Mouse (Mus musculus): ENCODE data around the gene Wdr18. TPM values are rescaled to one million over a fixed set of nuclear protein-coding genes. Genes with fewer than 3 reads are reported as not detected.

Gene Wdr18
- polyA plus RNA-seq, 1 experiment from 2014 or later = 118 TPM

- Histone ChIP-seq H3K9ac (no peak overlapping the region), H3K27me3 (peaks cover 66% of the 10 kb centered on the region), H3K9me3 (no peaks in the 10 kb centered on the region), H3K4me2 (replicated peaks) (peak overlapping the region; percentile 35), H3K4me3 (peak overlapping the region; percentile 17; the same call in 1 of the 2 replicates), H3K27ac (no peak overlapping the region), H3K36me3 (no peaks in the 10 kb centered on the region), H3K4me1 (peaks cover 53% of the 10 kb centered on the region)
- no peak for ATAC-seq (ENCODE audit: insufficient number of reproducible peaks, insufficient read depth, low FRiP score, low TSS enrichment)
- 2% methylated on average over 21 of the region's 21 CpGs for WGBS
Observed at GRCm38 (mm10) chr10:79919251-79919849, 40.6 kb upstream of the Wdr18 start.

GRCm38 (mm10) chr10:79920056-79920890, 39.7 kb upstream of the Wdr18 start:
- H3K9me3 ChIP-seq = no peaks in the 10 kb centered on the region
- H3K27me3 ChIP-seq = peaks cover 66% of the 10 kb centered on the region
- H3K4me2 ChIP-seq (replicated peaks) = peak overlapping the region; percentile 47
- peaks cover 47% of the 10 kb centered on the region for H3K4me1 ChIP-seq
- ATAC-seq (ENCODE audit: insufficient number of reproducible peaks, insufficient read depth, low FRiP score, low TSS enrichment) = peak; percentile 24; the same call in 1 of the 2 replicates
- H3K4me3 ChIP-seq = peak overlapping the region; percentile 27
- no peaks in the 10 kb centered on the region for H3K36me3 ChIP-seq
- no peak overlapping the region for H3K27ac ChIP-seq
- H3K9ac ChIP-seq = 0 out of 2 replicates have a peak overlapping the region, but pooled peaks have one; percentile 2
- 15% methylated on average over 26 of the region's 26 CpGs for WGBS

GRCm38 (mm10) chr10:79920958-79921535, 38.9 kb upstream of the Wdr18 start, which contains the start of gene R3hdm4:
TSS of gene R3hdm4 (minus strand) at chr10:79921208.
- peaks cover 66% of the 10 kb centered on the region for H3K27me3 ChIP-seq
- 3% methylated on average over 39 of the region's 41 CpGs for WGBS
- H3K4me3 ChIP-seq = peak within 1 kb of the TSS; percentile 27
- peak within 1 kb of the TSS; percentile 47 for H3K4me2 ChIP-seq (replicated peaks)
- peaks cover 46% of the 10 kb centered on the region for H3K4me1 ChIP-seq
- no peaks in the 10 kb centered on the region for H3K36me3 ChIP-seq
- ATAC-seq (ENCODE audit: insufficient number of reproducible peaks, insufficient read depth, low FRiP score, low TSS enrichment) = no peak
- no peak within 1 kb of the TSS for H3K27ac ChIP-seq
- peak within 1 kb of the TSS; percentile 31 for H3K9ac ChIP-seq
- H3K9me3 ChIP-seq = no peaks in the 10 kb centered on the region

GRCm38 (mm10) chr10:79921572-79921971, 38.4 kb upstream of the Wdr18 start:
- no peaks in the 10 kb centered on the region for H3K36me3 ChIP-seq
- H3K9ac ChIP-seq = peak overlapping the region; percentile 31

DNA sequence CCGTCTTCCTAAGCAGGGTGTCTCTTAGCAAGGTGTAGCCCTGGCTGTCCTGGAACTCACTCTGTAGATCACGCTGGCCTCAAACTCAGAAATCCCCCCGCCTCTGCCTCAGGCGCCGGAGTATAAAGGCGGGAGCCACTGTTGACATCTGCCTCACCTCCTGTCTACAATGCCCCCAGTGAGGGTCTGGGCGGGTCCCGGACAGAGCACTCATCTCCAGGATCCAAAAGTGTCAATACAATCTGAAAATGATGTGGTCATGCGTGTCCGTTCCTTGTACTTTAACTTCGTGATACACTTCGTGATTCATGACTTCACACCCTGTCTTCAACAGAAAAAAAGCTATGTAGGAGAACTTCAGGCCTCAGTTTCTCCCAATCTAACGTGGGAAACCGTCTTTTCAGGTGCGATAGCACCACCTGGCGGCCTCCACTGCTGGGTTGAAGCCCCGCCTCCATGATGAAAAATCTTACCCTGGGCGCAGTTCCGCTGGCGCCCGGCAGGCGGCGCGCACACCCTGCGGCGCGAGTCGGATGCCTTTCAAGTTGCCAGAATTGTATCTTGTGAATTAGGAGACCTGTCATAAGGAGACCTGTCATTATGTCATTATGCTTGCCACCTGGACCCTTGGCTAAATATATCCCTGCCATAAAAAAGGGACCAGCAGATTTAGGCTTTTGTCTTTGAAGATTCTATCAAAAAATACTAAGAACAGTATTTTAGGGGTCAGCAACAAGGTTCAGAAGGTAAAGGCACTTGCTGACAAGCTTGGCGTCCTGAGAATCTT, 34.8 kb upstream of the Wdr18 start:
- Histone ChIP-seq H3K27me3 (peaks cover 35% of the 10 kb centered on the region), H3K4me1 (peaks cover 46% of the 10 kb centered on the region), H3K36me3 (no peaks in the 10 kb centered on the region), H3K9me3 (no peaks in the 10 kb centered on the region), H3K4me3 (no peak overlapping the region), H3K9ac (no peak overlapping the region), H3K27ac (no peak overlapping the region), H3K4me2 (replicated peaks) (peak overlapping the region; percentile 86; the same call in 1 of the 2 replicates)
- 10% methylated on average over 29 of the region's 29 CpGs for WGBS
- no peak for ATAC-seq (ENCODE audit: insufficient number of reproducible peaks, insufficient read depth, low FRiP score, low TSS enrichment)

More at GRCm38 (mm10) chr10:79921572-79921971, 38.4 kb upstream of the Wdr18 start:
- no peaks in the 10 kb centered on the region for H3K9me3 ChIP-seq
- peak overlapping the region; percentile 47 for H3K4me2 ChIP-seq (replicated peaks)
- H3K4me3 ChIP-seq = peak overlapping the region; percentile 27
- no peak for ATAC-seq (ENCODE audit: insufficient number of reproducible peaks, insufficient read depth, low FRiP score, low TSS enrichment)
- 1% methylated on average over 34 of the region's 34 CpGs for WGBS
- peaks cover 66% of the 10 kb centered on the region for H3K27me3 ChIP-seq
- no peak overlapping the region for H3K27ac ChIP-seq
- peaks cover 49% of the 10 kb centered on the region for H3K4me1 ChIP-seq

DNA sequence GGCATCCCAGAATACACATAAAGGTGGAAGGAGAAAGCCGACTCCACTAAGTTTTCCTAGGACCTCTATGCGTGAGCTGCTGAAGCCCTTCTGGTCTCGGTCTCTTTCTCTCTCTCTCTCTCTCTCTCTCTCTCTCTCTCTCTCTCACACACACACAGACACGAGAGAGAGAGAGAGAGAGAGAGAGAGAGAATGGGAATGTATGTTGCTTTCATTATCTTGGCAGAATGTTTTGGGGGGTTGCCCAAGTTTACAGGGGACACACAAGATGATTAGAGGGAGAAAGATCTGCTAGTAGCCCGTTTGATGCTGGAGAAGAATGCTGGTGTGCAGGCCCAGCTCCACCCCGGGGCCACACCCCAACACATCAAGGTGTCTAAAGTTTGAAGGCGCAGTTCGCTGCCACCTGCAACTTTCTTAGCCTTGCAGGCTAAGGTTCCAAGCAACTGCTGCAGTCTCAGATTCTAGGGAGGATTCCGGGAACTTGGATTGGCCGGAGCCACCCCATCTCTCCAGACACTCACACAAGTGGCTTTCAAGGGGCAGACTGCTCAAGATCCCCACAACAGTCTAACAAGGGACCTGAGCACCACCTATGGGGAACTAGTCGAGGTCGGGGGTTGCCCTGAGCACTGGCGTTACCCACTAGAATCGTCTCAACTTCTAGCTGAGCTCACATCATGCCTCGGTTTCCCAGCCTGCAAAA, 34.0 kb upstream of the Wdr18 start:
- Histone ChIP-seq H3K9ac (peak overlapping the region; percentile 91), H3K4me3 (peak overlapping the region; percentile 96), H3K27ac (peak overlapping the region; percentile 97), H3K4me2 (replicated peaks) (peak overlapping the region; percentile 86), H3K9me3 (no peaks in the 10 kb centered on the region), H3K36me3 (peaks cover 5% of the 10 kb centered on the region), H3K27me3 (peaks cover 27% of the 10 kb centered on the region), H3K4me1 (peaks cover 38% of the 10 kb centered on the region)
- ATAC-seq (ENCODE audit: insufficient number of reproducible peaks, insufficient read depth, low FRiP score, low TSS enrichment) = peak; percentile 3; the same call in 1 of the 2 replicates
- WGBS = 13% methylated on average over 14 of the region's 15 CpGs

GRCm38 (mm10) chr10:79926491-79927323, 33.2 kb upstream of the Wdr18 start, which contains the start of gene Arid3a:
TSS of gene Arid3a (plus strand) at chr10:79927043.
- Histone ChIP-seq H3K27me3 (peaks cover 20% of the 10 kb centered on the region), H3K9me3 (no peaks in the 10 kb centered on the region), H3K4me3 (peak within 1 kb of the TSS; percentile 96), H3K36me3 (peaks cover 12% of the 10 kb centered on the region), H3K4me1 (peaks cover 34% of the 10 kb centered on the region), H3K9ac (peak within 1 kb of the TSS; percentile 91), H3K27ac (peak within 1 kb of the TSS; percentile 97), H3K4me2 (replicated peaks) (peak within 1 kb of the TSS; percentile 86)
- ATAC-seq (ENCODE audit: insufficient number of reproducible peaks, insufficient read depth, low FRiP score, low TSS enrichment) = peak; percentile 54
- under 1% methylated on average over 63 of the region's 63 CpGs for WGBS

DNA sequence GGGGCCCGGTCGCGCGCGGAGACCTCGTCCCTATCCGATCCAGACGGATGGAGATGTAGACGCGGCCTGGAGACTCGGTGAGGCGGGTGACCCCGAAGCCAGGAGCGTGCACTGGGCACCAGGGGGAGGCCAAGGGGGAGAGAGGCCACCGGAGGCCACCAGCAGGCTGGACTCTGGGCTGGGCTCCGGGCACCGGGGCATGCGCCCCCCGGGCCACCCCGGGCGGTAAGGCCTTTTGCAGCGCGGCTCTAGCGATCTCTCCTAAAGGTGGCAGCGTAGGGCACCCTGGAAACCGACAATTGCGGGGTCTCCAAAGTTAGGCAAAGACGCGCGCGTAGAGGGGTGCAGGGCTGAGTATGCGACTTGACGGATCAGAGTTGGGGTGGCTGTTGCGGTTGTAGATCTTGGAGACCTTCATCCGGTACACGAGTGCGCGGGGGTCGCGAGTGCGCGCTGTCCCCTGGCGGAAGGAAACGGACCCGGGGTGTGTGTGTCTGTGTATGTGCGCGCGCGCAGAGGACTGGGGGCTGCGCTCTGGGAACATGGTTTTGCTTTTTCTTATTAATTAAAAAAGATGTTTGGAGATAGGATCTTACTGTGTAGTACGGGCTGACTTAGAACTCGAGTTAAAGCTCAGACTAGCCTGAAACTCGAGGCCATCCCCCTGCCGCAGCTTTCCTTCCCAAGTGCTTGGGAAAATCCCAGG, 32.5 kb upstream of the Wdr18 start:
- Histone ChIP-seq H3K9ac (peak overlapping the region; percentile 91), H3K4me1 (peaks cover 41% of the 10 kb centered on the region), H3K4me2 (replicated peaks) (peak overlapping the region; percentile 86), H3K36me3 (peaks cover 20% of the 10 kb centered on the region), H3K4me3 (peak overlapping the region; percentile 96), H3K27ac (peak overlapping the region; percentile 97), H3K27me3 (peaks cover 12% of the 10 kb centered on the region), H3K9me3 (no peaks in the 10 kb centered on the region)
- peak; percentile 6; the same call in 1 of the 2 replicates for ATAC-seq (ENCODE audit: insufficient number of reproducible peaks, insufficient read depth, low FRiP score, low TSS enrichment)
- under 1% methylated on average over 54 of the region's 54 CpGs for WGBS

GRCm38 (mm10) chr10:79928030-79928694, 31.8 kb upstream of the Wdr18 start:
- Histone ChIP-seq H3K4me1 (peaks cover 48% of the 10 kb centered on the region), H3K4me2 (replicated peaks) (peak overlapping the region; percentile 86), H3K9me3 (no peaks in the 10 kb centered on the region), H3K4me3 (peak overlapping the region; percentile 96), H3K36me3 (peaks cover 27% of the 10 kb centered on the region), H3K9ac (peak overlapping the region; percentile 91), H3K27me3 (peaks cover 5% of the 10 kb centered on the region), H3K27ac (peak overlapping the region; percentile 97)
- no peak for ATAC-seq (ENCODE audit: insufficient number of reproducible peaks, insufficient read depth, low FRiP score, low TSS enrichment)
- WGBS = 0% methylated on average over 29 of the region's 29 CpGs
